Mouse (Mus musculus) spleen, adult 18-20 months (tissue): Measurements from ENCODE around the gene Ube2l3.

Source experiments
- DNase-seq, 2 experiments: peaks; one replicate each; pipeline ENCODE4 v3.0.0; 2022; ENCODE audit warnings: mixed read lengths in 2 of 2

Gene Ube2l3

GRCm38 (mm10) chr16:17146772-17147235, 55.6 kb downstream of the Ube2l3 start, which contains the start of gene Ccdc116:
TSS of gene Ccdc116 (minus strand) at chr16:17147229.
- peak; percentile 47 to 68 for DNase-seq

GRCm38 (mm10) chr16:17144339-17144738, 58.1 kb downstream of the Ube2l3 start, which contains the start of gene Ydjc:
TSS of gene Ydjc (plus strand) at chr16:17144621.
- DNase-seq: no peak

GRCm38 (mm10) chr16:17137355-17137754, 65.1 kb downstream of the Ube2l3 start:
- no peak for DNase-seq

- no peak for DNase-seq
Measured at GRCm38 (mm10) chr16:17132906-17133200, 69.6 kb downstream of the Ube2l3 start.

- DNase-seq: peak; percentile 88 to 97
Measured at GRCm38 (mm10) chr16:17132089-17132905, 70.2 kb downstream of the Ube2l3 start, which contains the start of gene Sdf2l1. TSS of gene Sdf2l1 (minus strand) at chr16:17132383.

- peak in 1 of 2 experiments; percentile 34 for DNase-seq
Measured at GRCm38 (mm10) chr16:17131191-17132088, 71.0 kb downstream of the Ube2l3 start.

DNA sequence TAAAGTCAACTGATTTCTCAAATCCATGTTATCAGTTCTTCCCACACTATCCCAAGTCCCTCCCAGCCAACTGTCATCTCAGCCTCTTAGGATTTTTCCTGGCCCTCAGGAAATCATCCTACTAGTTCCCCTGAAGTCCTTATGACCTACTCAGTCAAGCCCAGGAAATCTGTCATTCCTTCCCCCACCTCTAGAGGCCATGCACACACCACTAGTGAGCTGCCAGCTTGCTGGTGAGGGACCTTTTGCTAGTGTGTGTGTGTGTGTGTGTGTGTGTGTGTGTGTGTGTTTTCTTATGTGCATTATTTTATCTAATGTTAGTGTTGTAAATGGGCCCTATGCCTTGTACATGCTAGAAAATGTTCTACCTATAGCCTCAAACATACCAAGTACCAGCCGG, 75.2 kb downstream of the Ube2l3 start:
- DNase-seq: peak in 1 of 2 experiments; percentile 42

DNA sequence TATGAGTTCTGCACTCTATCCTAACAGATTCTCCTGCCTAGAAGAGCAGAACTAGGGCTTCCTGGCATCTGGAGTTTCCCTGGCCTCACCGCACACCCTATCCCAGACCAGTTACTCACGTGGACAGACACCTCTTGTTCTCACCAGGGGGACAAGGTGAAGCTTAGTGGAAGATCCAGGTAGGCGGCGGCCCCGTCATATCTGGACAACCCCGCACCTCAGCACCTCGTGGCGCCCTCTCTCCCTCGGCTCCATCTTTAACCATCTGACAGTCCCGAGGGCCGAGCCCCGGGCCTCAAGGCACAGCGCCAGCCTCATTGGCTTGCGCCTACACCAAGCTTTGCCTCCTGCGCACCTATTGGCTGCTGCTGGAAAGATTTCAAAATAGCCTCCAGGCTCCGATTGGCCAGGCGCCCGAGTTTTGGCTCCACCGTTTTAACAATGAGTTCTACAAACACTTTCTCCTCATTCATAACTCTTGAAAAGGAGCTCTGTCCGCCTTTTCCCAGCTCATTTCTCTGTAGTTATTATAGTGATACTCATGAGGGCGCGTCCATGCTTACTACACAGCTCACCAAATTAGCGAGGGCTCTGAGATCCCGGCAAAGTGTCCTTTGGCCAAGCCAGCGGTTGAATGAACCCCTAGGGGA, 77.5 kb downstream of the Ube2l3 start, which contains the start of gene 2610318N02Rik:
Gene 2610318N02Rik, minus strand, starts transcription at position 297 of the 650 bp plus-strand sequence.
- peak; percentile 56 to 59 for DNase-seq

DNA sequence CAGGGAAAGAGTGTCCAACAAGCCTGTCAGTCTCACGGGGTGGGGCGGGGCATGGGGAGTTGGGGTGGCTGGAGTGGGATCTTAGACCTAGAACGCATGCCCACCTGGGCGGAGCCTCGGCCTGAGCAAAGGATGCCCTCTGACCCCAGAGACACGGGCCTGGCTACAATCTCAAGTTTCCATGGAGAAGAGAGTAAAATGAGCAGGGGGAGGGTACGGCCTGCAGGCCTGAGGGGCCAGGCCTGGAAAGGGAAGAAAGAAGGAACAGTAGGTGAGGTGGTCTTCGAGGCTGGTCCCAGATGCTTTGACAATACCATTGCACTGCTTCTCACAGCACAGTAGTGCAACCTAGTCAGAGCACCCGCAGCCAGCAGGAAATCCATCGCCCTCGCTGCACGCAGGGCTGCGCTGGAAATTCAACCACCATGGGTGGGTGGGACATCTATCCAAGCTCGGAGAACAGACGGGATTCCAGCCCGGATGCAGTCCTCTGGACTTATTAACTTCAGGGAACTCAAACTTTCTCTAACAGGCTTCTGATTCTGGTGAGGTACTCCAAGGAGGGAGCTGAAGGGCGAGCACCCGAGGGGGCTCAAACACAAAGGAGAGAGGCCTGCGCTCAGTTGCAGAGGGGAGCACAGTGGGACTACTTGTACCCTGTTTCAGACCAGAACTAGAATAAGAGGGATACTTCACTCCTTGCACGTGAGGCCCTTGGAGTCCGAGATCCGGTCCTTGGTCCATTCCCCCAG, 78.2 kb downstream of the Ube2l3 start:
- no peak for DNase-seq

- no peak for DNase-seq
Measured at GRCm38 (mm10) chr16:17121569-17121968, 80.9 kb downstream of the Ube2l3 start.

DNA sequence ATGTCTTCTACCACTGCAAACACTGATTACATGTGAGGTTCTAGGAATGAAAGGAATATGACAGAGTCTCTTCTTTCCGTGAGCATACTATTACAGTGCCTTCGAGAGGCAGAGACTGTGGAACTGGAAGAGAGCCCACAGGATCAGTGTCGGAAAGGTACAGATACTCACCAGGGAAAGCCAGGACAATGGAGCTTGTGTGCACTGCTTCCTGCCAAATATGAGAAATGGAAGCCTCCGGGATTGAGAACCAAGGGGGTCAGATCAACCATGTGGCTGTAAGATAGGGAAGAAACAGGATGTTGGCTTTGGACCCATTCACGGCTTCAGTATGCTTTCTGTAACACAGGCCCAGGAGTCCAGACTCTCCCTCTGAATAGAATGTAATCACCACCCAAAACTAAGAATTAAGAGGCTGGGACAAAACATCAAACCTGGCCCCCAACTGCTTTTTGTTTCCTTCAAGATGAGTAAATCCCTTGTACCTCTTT, 85.1 kb downstream of the Ube2l3 start:
- no peak for DNase-seq

DNA sequence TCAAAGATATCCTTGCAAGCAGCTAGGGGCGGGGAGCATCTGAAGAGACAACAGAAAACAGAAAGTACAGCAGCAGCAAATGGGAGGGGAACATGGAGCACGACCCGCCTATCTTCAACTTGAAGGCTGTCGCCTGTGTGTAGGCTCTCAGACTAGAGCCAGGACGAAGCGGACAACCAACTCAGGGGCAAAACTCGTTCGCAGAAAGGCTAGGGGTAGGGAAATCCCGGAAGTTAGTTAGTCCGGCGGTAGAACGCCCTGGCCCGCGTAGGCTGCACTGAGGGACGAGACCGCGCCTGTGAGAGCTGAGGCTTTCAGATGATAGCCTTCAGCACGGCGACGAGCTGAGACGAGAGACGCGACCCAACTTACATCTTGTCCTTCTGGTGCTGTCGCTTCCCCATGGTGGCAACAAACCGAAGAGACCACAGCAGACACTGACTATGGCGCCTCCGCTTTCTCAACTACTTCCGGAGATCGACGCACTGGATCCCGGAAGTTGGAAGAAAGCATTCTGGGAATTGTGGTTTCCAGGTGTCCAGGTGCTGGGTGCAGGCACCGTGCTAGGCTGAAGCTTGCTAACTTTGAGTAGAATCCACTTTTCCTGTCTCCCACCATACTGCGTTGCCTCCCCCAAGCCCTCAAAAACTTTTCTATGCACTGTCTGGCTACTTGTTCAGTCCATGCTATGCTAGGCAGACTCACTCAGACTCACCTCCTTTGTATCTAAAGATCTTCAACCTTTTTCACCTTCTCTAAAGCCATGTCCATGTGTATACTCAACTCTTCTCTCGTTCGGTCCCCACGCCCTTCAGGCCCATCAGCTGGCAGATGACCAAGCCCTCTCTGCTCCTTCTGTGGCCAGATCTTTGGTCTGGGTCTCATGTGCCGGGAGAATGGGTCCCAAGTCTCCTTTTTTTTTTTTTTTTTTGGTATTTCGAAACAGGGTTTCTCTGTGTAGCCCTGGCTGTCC, 91.4 kb downstream of the Ube2l3 start, which contains the start of gene Ppil2:
Gene Ppil2, minus strand, starts transcription at position 487 of the 973 bp plus-strand sequence.
- peak; percentile 48 to 60 for DNase-seq

GRCm38 (mm10) chr16:17104600-17104999, 97.8 kb downstream of the Ube2l3 start:
- DNase-seq: no peak

DNA sequence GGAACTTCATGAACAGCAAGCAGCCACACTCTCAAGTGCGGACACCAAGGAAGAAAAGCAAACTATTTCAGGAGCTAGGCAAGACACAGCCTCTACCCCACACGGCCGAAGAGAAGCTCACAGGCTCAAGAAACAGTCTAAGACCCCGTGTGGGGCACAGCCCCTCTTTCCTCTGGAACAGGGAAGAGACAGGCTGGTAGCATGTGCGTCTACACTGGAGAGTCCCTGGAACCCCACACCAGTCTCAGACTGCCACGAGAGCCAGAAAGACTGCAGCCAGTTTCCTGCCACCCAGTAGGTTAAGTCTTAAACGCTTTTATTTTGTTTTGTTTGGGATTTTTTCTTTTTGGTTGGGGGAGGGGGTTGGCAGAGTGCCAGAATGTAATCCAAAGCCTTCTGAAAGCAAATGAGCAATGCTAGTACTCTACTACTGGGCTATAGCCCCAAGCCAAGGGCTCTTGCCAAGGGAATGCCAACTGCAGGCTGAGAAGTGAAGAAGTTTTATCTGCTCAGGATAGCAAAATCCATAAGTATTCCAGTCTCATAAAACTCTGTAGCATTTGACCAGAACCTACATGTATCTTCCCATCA, 99.7 kb downstream of the Ube2l3 start:
- DNase-seq: no peak
